Mouse (Mus musculus) heart, embryonic 12.5 days (tissue): ENCODE data around the gene Dennd4c. TPM values are rescaled to one million over a fixed set of nuclear protein-coding genes. Genes with fewer than 3 reads are reported as not detected.
"Not testable (repeated sequence)": the region's sequence is repeated elsewhere in the genome, so short reads cannot be mapped to it uniquely, and the experiment has no call there.

Experiments
- ATAC-seq: fragments of 200-750 bp; cut with Nextera tagmentation; 2 replicates; pipeline ENCODE4 v1.8.0; 2017; ENCODE audit warnings: moderate TSS enrichment, moderate library complexity; ENCODE audit not compliant: insufficient number of reproducible peaks, low FRiP score
- H3K27ac ChIP-seq: fragments of 300-500 bp; sonication (generic); 2 replicates; pipeline ENCODE4 v1.5.1; 2016; ENCODE audit warnings: mild to moderate bottlenecking, moderate library complexity; ENCODE audit not compliant: poor library complexity, severe bottlenecking
- H3K27me3 ChIP-seq: fragments of 300-500 bp; sonication (generic); replicated peaks from 2 replicates; pipeline ENCODE4 v1.6.1; 2016; ENCODE audit warnings: mild to moderate bottlenecking, moderate library complexity
- H3K36me3 ChIP-seq: fragments of 300-500 bp; sonication (generic); 2 replicates; pipeline ENCODE4 v1.6.1; 2016; ENCODE audit warnings: mild to moderate bottlenecking, moderate library complexity
- H3K4me1 ChIP-seq: fragments of 300-500 bp; sonication (generic); replicated peaks from 2 replicates; pipeline ENCODE4 v1.6.1; 2016; ENCODE audit warnings: mild to moderate bottlenecking
- H3K4me2 ChIP-seq: fragments of 300-500 bp; sonication (generic); 2 replicates; pipeline ENCODE4 v1.6.1; 2016; ENCODE audit warnings: mild to moderate bottlenecking, moderate library complexity
- H3K4me3 ChIP-seq: fragments of 300-500 bp; sonication (generic); 2 replicates; pipeline ENCODE4 v1.5.1; 2016; ENCODE audit warnings: mild to moderate bottlenecking
- H3K9ac ChIP-seq: fragments of 300-500 bp; sonication (generic); 2 replicates; pipeline ENCODE4 v1.6.1; 2016; ENCODE audit warnings: mild to moderate bottlenecking, moderate library complexity
- H3K9me3 ChIP-seq: fragments of 300-500 bp; sonication (generic); replicated peaks from 2 replicates; pipeline ENCODE4 v1.6.1; 2016; ENCODE audit warnings: mild to moderate bottlenecking, moderate library complexity
- WGBS: fragments of 180-500 bp; shearing (Covaris S2); methylation state at CpG from one replicate; pipeline ENCODE4 v1.1.7; 2016; 5-methylcytosine and 5-hydroxymethylcytosine counted together
- polyA plus RNA-seq: library from polyadenylated mRNA; unstranded; fragments of >200 nt; fragmentation: Nextera tagmentation; extraction: Ambion mirVana; gene quantifications from 2 replicates; pipeline ENCODE4 v1.2.1, GENCODE M21; 2016

The Dennd4c gene
- polyA plus RNA-seq, 1 experiment from 2014 or later, result 7.7 TPM

- Histone ChIP-seq H3K4me1 (no peaks in the 10 kb centered on the region), H3K4me3 (no peak overlapping the region), H3K9ac (no peak overlapping the region), H3K27me3 (no peaks in the 10 kb centered on the region), H3K9me3 (no peaks in the 10 kb centered on the region), H3K4me2 (no peak overlapping the region), H3K36me3 (peaks cover 31% of the 10 kb centered on the region), H3K27ac (no peak overlapping the region)
- ATAC-seq, result no peak
- whole genome bisulfite sequencing, result 78% methylated on average over 3 of the region's 3 CpGs
Measured at GRCm38 (mm10) chr4:86814850-86815249, 66.5 kb downstream of the Dennd4c start.

GRCm38 (mm10) chr4:86823169-86823568 lies 74.8 kb downstream of the Dennd4c start:
- no peaks in the 10 kb centered on the region for H3K9me3 ChIP-seq
- no peak overlapping the region for H3K27ac ChIP-seq
- peaks cover 52% of the 10 kb centered on the region for H3K36me3 ChIP-seq
- no peak overlapping the region for H3K4me3 ChIP-seq
- no peaks in the 10 kb centered on the region for H3K27me3 ChIP-seq
- no peak for ATAC-seq
- H3K4me2 ChIP-seq, result no peak overlapping the region
- WGBS, result 85% methylated on average over 2 of the region's 2 CpGs
- H3K4me1 ChIP-seq, result no peaks in the 10 kb centered on the region
- no peak overlapping the region for H3K9ac ChIP-seq

DNA sequence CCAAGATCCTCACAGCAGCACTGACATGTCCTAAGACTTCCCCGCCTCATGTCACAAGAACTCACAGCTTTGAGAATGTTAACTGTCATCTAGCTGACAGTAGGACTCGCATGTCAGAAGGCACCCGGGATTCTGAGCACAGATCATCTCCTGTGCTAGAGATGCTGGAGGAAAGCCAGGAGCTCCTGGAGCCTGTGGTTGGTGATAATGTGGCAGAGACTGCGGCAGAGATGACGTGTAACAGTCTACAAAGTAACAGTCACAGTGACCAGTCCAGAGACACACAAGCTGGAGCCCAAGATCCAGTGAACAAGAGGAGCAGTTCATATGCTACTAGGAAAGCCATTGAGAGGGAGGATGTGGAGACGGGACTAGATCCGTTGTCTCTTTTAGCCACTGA lies 76.8 kb downstream of the Dennd4c start:
- no peak overlapping the region for H3K4me2 ChIP-seq
- H3K27ac ChIP-seq, result no peak overlapping the region
- H3K27me3 ChIP-seq, result no peaks in the 10 kb centered on the region
- no peak overlapping the region for H3K4me3 ChIP-seq
- no peak overlapping the region for H3K9ac ChIP-seq
- H3K36me3 ChIP-seq, result peaks cover 59% of the 10 kb centered on the region
- WGBS, result 67% methylated on average over 7 of the region's 7 CpGs
- no peaks in the 10 kb centered on the region for H3K4me1 ChIP-seq
- no peaks in the 10 kb centered on the region for H3K9me3 ChIP-seq
- ATAC-seq, result no peak

DNA sequence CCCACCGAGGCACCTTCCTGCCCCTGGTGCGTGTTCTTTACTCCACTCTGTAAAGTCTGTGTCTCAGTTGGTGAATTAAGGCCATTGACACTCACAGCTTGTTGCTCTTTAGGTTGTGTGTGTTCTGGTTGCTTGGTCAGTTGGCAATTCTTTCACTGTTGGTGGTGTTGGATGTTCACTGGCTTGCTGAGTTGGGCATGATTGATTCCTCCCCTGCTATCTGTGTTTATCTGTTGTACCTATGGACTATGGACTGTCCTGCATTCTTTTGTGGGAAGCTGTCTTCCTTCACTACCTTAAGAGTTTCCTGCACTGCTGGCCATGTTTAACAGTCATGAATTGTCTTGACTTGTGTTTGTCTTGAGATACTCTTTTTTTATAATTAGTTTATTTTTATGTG lies 83.5 kb downstream of the Dennd4c start:
- no peaks in the 10 kb centered on the region for H3K4me1 ChIP-seq
- H3K4me3 ChIP-seq, result no peak overlapping the region
- no peak for ATAC-seq
- no peak overlapping the region for H3K27ac ChIP-seq
- H3K4me2 ChIP-seq, result no peak overlapping the region
- H3K9ac ChIP-seq, result no peak overlapping the region
- H3K27me3 ChIP-seq, result no peaks in the 10 kb centered on the region
- peaks cover 54% of the 10 kb centered on the region for H3K36me3 ChIP-seq
- no peaks in the 10 kb centered on the region for H3K9me3 ChIP-seq
- WGBS, result 95% methylated on average over 2 of the region's 2 CpGs

GRCm38 (mm10) chr4:86841141-86841540 lies 92.8 kb downstream of the Dennd4c start:
- H3K4me3 ChIP-seq, ATAC-seq, H3K4me1 ChIP-seq, H3K9me3 ChIP-seq, H3K27me3 ChIP-seq, H3K27ac ChIP-seq, H3K9ac ChIP-seq, H3K4me2 ChIP-seq: not testable (repeated sequence)
- H3K36me3 ChIP-seq, result peaks cover 74% of the 10 kb centered on the region
- WGBS, result 97% methylated on average over 2 of the region's 2 CpGs

DNA sequence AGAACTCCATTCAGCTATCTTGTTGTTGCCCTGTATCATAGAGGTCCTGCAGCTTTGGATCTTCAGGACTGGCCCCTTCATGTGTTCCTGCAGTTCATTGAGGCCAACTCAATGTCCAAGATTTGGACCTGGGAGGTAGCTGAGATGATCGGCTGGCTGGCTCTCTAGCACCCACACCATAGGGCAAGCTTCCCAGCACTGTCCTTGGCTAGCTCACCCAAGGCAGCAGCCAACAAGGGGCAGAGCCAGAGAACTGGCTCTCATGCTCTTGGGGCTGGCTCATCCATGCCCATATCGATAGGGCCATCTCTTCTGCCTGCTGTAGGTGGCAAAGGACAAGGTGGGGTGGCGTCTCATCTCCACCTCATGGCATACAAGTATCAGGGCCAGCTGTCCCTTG lies 97.0 kb downstream of the Dennd4c start:
- Histone ChIP-seq H3K4me1 (peaks cover 6% of the 10 kb centered on the region; the same call in 1 of the 2 replicates), H3K9ac (no peak overlapping the region), H3K4me3 (no peak overlapping the region), H3K4me2 (no peak overlapping the region), H3K36me3 (peaks cover 62% of the 10 kb centered on the region), H3K9me3 (no peaks in the 10 kb centered on the region), H3K27me3 (no peaks in the 10 kb centered on the region), H3K27ac (no peak overlapping the region)
- WGBS, result 88% methylated on average over 3 of the region's 3 CpGs
- ATAC-seq, result no peak

- H3K4me2 ChIP-seq, result no peak overlapping the region
- ATAC-seq, result no peak
- no peaks in the 10 kb centered on the region for H3K27me3 ChIP-seq
- no peak overlapping the region for H3K9ac ChIP-seq
- H3K4me3 ChIP-seq, result no peak overlapping the region
- 57% methylated on average over 2 of the region's 2 CpGs for WGBS
- H3K36me3 ChIP-seq, result peaks cover 54% of the 10 kb centered on the region
- H3K27ac ChIP-seq, result no peak overlapping the region
- H3K9me3 ChIP-seq, result no peaks in the 10 kb centered on the region
- peaks cover 6% of the 10 kb centered on the region for H3K4me1 ChIP-seq
Measured at GRCm38 (mm10) chr4:86847246-86847645, 98.9 kb downstream of the Dennd4c start.

DNA sequence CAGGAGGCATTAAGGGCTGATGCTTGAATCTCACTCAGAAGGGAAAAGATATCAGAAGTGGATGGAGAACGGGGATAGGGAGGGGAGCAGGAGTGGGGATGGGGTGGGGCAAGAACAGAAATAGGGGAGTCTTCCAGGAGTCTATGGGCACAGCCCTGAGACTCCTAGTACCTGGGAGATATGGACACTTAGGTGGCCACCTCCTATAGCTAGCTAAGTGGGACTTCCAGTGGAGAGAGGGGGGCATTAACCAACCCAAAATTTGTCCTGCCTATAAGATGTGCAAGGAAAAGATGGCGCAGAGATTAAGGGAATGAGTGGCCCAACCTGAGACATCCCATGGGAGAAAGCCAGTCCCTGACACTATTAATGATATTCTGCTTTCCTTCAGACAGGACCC lies 103.0 kb downstream of the Dennd4c start:
- Histone ChIP-seq H3K27me3 (no peaks in the 10 kb centered on the region), H3K4me2 (no peak overlapping the region), H3K9me3 (no peaks in the 10 kb centered on the region), H3K36me3 (peaks cover 54% of the 10 kb centered on the region), H3K4me1 (peaks cover 13% of the 10 kb centered on the region), H3K9ac (no peak overlapping the region), H3K4me3 (no peak overlapping the region), H3K27ac (peak overlapping the region; percentile 7; the same call in 1 of the 2 replicates)
- WGBS, result 69% methylated on average over 2 of the region's 2 CpGs
- no peak for ATAC-seq

- ATAC-seq, result 0 out of 2 replicates have a peak, but pooled peaks have one; percentile 19
- WGBS, result 57% methylated on average over 3 of the region's 3 CpGs
- Histone ChIP-seq H3K27me3 (no peaks in the 10 kb centered on the region), H3K4me3 (no peak overlapping the region), H3K4me1 (peaks cover 10% of the 10 kb centered on the region), H3K9ac (no peak overlapping the region), H3K36me3 (peaks cover 50% of the 10 kb centered on the region), H3K4me2 (no peak overlapping the region), H3K27ac (0 out of 2 replicates have a peak overlapping the region, but pooled peaks have one; percentile 7), H3K9me3 (no peaks in the 10 kb centered on the region)
Measured at GRCm38 (mm10) chr4:86852018-86852417, 103.7 kb downstream of the Dennd4c start.

- peaks cover 46% of the 10 kb centered on the region for H3K36me3 ChIP-seq
- no peak overlapping the region for H3K27ac ChIP-seq
Measured at GRCm38 (mm10) chr4:86852813-86853590, 104.6 kb downstream of the Dennd4c start.

GRCm38 (mm10) chr4:86856304-86857112 lies 108.2 kb downstream of the Dennd4c start:
- Histone ChIP-seq H3K9ac (peak overlapping the region; percentile 100), H3K9me3 (no peaks in the 10 kb centered on the region), H3K36me3 (peaks cover 35% of the 10 kb centered on the region), H3K4me1 (peaks cover 14% of the 10 kb centered on the region), H3K4me2 (peak overlapping the region; percentile 89), H3K27me3 (no peaks in the 10 kb centered on the region), H3K27ac (peak overlapping the region; percentile 93), H3K4me3 (peak overlapping the region; percentile 100)
- ATAC-seq, result no peak
- WGBS, result 1% methylated on average over 50 of the region's 50 CpGs

More at GRCm38 (mm10) chr4:86852813-86853590, 104.6 kb downstream of the Dennd4c start:
- peaks cover 8% of the 10 kb centered on the region for H3K4me1 ChIP-seq
- WGBS, result 78% methylated on average over 4 of the region's 4 CpGs
- no peak overlapping the region for H3K4me2 ChIP-seq
- no peak for ATAC-seq
- H3K4me3 ChIP-seq, result no peak overlapping the region
- no peak overlapping the region for H3K9ac ChIP-seq
- no peaks in the 10 kb centered on the region for H3K9me3 ChIP-seq
- H3K27me3 ChIP-seq, result no peaks in the 10 kb centered on the region
